Mouse (Mus musculus) monocyte, adult 5-6 weeks (primary cell): Measurements from ENCODE around the gene Pmfbp1. TPM values are rescaled to one million over a fixed set of nuclear protein-coding genes. Genes with fewer than 3 reads are reported as not detected.
"Not testable (repeated sequence)": the region's sequence is repeated elsewhere in the genome, so short reads cannot be mapped to it uniquely, and the experiment has no call there.

Source experiments
- ATAC-seq: fragments of 153-309, 156-312 bp; replicated peaks from 2 replicates; pipeline ENCODE4 v1.8.0; 2017; ENCODE audit warnings: mild to moderate bottlenecking; ENCODE audit not compliant: low TSS enrichment, insufficient number of reproducible peaks, severe bottlenecking, poor library complexity, low FRiP score
- total RNA-seq: library from RNA; stranded (forward); fragments of 200-1000, 200-491, 200-594 nt; gene quantifications from 3 replicates; pipeline ENCODE4 v1.2.3, GENCODE M21; 2017

The Pmfbp1 gene
- total RNA-seq, result 0.38 to 1.2 TPM in 2 of 3 replicates, not detected in the other

DNA sequence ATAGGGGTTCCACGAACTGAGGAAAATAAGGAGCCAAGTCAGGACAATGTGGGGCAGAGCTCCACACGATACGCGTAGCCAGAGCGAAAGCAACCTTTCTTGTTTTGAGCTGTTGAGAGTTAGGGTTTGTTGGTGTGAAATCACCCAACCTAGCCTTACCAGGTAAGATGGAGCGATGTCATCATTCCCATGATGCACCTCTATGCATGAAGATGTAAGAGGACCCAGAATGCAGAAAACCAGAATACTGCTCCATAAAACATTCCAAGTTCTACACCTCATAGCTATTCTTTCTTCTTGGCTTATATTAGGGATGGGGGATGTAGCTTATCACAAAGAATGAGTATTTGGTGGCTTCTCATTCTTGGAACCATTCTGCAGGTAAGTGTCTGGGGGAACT lies at the start of gene Pmfbp1:
TSS of gene Pmfbp1 (plus strand) at position 301 of the 400 bp plus-strand sequence.
- ATAC-seq, result no peak

DNA sequence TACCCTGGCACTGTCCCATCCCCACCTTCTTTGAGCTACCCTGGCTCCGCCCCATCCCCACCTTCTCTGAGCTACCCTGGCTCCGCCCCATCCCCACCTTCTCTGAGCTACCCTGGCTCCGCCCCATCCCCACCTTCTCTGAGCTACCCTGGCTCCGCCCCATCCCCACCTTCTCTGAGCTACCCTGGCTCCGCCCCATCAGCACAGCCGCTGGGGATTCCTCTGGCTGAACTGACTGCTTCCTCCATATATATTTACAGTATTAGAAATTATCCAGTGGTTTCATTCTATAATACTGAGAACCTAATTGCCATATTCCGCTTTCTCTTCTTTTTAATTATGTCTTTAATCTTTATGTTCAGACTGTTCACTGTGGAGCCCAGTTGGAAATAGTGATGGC lies 46.9 kb upstream of the Pmfbp1 start:
- not testable (repeated sequence) for ATAC-seq

DNA sequence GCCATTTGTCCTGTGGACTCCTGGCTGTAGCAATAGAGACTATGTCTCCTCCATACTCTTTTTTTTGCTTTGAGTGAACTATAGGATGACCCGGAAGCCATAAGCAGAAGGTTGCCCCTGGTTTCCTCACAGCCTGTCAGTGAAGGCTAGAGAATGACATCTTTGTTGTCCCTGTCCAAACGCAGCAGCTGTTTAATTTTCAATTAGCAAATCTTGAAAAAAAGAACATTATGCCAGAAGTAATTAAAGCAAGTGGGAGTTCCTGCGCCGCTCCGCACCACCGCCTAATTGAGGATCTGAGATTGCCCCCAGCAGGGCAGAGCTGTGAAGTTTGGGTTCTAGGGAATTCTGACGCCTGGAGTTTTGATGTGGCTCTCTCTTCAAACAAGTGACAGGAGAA lies 42.8 kb upstream of the Pmfbp1 start:
- no peak for ATAC-seq

DNA sequence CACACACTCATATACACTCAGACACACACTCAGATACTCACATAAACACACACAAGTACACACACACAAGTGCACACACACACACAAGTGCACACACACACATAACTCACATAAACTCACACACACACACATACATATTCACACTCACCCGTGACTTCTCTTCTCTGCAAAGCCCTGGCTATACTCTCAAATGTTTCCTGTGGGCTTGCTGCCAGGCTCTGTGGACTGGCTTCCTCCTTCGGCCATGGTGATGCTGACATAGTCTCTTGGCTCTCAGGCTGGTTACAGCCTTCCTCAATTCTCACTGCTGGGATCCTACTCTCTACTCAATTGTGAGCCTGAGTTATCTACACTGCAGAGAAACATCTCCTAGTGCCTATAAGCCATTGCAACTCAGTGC lies 38.7 kb upstream of the Pmfbp1 start:
- ATAC-seq, result no peak

DNA sequence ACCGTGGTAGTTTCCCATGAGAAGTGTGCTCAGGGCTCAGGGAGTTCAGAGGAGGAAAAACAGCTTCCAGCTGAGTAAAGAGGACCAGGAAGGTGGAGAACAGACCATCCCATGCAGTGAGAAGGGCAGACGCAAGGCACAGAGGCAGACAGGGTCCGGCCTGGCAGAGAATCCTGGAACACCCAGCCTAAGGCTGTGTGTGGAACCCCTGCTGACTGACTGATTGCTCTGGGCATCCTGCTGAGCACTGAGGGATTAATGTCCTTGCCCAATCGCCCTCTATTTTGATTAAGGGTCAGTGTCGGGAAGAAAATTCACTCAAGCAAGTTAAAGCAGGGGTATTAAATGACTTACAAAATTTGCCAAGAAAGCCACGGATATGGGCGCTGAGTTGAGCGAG lies 36.4 kb upstream of the Pmfbp1 start:
- no peak for ATAC-seq

DNA sequence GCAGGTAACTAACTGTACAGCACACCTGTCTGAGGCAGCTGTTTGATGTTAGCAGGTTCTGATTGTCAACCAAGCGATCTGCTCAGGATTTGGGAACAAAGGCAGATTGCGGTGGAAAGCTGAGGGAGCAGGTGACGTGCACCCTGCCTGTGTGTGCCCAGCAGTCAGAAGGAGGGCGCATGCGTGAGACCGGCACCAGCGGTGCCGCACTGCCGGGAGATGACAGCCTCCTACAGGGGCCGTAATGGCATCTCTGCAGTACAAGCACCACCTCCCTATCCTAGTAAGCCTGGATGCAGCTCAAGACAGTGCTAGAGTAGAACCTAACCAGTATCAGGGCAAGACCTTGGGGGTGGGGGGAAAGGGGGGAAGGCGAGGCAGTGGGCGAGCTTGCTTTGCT lies 35.2 kb upstream of the Pmfbp1 start:
- ATAC-seq, result no peak

DNA sequence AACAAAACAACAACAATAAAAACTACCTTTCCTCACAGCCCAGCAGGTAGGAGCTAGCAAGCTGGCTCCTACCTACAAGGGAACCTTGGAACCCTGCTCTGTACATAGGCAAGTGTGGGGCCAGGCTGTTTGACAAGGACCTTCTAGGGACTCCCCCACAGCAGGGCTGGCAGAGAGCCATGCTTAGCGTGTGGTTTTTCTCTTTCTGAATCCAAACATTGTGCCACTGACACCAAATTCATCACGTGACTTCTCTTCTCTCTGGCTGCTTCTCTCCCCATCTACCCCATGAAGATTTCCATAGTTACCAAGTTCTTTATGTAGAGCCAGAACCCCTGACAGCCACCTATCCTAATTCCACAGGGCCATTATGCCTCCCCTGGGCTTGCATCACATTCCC lies 30.8 kb upstream of the Pmfbp1 start:
- no peak for ATAC-seq

DNA sequence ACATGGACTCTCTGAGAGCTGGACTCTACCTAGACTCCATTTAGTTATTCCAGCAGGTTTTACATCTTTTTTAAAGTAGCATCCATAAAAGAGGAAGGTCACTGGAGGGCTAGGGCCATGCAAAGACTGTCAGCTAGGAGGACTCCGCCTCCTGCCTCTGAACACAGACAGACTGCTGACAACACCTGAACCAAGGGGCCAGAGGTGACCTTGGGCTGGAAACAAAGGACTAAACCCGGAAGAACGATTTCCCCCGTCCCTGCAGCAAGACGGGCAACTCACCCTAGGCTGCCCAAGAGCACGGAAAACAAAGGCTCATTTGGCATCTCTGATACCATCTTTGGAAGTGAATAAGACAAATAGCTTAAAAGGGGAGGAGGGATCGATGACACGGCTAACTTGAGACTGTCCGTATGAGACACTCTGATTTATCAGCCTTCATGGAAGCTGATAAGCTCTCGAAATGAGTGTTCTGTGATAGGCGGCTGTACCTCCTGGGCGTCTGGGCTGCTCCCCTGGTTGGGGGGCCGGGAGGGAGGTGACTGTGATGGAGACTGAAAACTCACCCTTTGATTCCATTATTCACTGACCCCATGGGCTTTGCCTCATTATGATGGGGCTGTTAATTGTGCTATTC lies 30.0 kb upstream of the Pmfbp1 start:
- no peak for ATAC-seq

DNA sequence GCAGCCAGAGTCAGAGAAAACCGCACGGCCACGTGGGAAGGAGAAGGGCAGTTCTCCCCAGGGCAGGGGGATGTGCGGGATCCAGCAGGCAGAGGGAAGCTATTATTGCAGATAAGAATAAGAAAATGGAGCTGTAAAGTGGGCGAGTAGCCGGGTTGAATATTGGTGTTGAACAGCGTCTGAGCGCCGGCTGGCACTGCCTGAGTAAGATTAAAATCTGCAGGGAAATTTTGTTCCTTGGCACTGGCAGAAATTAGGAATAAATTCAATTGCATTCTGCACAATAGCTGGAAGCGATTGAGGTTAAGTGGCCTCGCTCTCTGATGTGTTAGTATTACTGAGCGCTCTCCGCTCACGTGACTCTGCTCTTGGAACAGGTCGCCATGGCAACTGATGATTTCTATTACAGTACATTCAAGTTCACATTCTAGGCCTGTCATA lies 29.4 kb upstream of the Pmfbp1 start:
- no peak for ATAC-seq

DNA sequence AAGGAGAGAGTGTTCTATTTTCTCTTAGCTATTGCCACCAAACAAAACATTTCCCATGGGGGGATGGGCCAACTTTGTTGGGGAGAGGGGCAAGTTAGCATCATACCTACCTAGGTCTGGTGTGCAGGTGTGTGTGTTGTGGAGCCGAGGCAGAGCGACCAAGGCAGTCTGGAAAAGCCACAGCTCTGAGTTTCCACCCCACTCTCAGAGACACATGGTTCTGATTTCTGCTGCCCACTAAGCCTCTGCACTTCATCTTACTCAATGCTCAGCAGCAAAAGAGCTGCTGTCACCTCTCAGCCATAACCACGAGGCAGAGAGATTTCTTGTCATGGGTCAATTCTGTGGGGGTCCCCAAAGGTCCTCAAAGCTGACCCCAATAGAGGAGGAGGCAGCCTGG lies 28.8 kb upstream of the Pmfbp1 start:
- no peak for ATAC-seq

DNA sequence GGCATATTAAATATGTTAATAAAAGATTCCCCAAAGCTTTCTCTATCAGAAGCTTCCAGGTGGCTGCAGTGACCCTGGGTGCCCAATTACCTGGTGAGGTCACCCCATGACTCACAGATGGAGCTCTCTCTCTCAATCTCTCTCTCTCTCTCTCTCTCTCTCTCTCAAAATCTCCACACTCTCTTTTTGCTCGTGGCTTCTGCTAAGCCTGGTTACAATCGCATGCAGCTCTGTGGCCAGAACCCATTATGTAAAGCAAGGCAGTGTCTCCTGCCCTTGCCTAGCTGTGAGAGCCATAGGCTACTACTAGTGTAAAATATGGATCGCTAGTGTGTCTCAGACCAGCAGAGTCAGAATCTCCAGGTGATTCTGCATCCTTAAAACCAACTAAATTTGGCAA lies 28.1 kb upstream of the Pmfbp1 start:
- no peak for ATAC-seq

DNA sequence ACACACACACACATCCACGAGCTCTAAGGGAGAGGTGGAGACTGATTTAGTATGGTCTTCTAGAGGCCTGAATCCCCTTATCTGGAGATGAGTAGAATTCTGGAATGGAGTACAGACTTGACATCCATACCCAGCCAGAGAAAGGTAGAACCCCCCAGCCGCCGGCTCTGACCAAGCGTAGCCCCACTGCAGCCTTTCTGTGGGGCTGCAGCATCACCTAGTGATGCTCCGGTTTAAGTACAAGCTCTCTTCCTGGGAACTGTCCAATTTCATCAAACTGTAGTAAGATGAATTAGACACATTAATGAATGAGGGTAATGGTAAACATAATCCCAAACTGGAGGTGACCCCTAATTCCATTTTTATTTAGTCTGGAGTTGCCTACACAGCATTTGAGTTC lies 26.3 kb upstream of the Pmfbp1 start:
- ATAC-seq, result no peak

DNA sequence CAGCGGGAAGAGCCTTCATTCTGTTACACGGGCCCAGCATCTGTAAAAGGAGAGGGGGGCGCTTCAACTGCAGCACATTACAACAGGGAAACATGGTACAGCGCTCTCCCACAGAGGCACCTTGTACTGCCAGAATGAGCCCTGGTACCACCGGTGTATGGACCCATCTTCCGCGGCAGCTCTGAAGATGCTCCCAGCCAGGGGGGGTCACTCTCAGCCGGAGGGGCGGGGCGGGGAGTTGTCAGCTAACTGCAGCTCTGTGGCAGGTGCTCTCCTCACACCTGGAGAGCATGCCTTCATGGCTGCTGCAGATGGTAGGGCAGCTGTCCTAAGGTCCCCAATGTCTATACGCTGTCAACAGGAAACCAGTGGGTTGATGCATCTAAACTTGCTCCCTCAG lies 25.7 kb upstream of the Pmfbp1 start:
- ATAC-seq, result no peak

DNA sequence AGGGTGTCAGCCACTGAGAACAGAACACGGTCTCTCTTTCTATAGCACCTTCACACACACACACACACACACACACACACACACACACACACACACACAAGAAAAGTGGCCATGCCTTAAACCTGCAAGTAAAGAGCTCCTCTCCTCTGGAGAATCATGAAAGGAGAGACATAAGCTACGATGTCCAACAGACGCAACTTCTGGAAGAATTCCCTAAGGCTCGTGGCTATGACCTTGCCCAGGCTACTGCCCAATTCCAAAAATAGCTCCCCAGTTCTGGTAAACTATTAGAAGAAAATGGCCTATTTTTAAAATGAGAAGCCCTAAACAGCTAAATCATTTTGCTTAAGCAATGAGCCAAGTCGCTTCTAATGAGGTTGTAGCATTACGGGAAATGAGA lies 22.0 kb upstream of the Pmfbp1 start:
- ATAC-seq, result no peak

DNA sequence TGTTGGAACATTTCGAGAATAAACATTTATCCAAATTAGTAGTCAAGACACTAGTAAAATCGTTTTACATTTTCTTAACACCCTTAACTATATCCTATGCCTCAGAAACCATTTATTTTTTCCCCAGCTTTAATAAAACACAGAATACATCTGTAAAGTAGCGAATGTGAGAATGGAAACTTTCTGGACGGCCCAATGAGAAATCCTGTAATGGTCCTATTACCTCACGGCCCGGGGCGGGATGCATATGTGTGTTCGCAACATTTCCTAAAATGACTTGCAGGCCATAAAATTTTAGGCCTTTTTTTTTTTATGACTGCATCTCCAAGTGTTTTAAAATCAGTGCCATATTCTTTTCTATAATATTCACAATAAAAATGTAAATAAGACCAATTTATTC lies 21.4 kb upstream of the Pmfbp1 start:
- ATAC-seq, result no peak

DNA sequence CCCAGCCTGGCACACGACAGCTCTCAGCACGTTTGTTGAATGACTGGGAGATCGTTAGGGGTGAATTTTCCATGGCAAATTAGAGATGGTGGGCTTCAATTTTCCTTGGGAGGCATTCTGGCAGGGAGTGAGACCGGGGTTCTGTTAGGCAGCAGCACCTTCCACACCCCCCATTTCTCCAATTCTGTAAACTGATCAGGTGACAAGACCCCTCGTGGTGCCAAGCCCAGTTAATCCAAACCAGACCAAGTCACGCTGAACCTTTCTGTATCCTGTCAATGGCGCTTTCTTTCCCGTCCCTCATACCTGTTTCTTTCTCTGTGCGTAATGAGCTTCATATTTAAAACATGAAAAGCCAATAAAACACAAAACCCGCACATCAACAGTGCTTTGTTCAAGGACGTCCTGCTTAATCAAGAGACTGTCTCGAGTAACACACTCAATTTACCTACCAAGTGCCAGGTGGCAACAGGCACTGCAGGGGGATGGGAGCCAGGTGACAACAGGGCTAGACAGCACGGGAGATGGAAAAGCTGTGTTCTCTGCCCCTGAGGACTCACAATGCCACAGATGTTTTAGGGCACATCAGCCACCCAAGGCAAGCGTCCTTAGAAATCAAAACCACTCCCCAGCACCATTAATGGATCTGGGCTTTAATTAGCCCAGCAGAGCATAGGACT lies 19.2 kb upstream of the Pmfbp1 start:
- ATAC-seq, result no peak

DNA sequence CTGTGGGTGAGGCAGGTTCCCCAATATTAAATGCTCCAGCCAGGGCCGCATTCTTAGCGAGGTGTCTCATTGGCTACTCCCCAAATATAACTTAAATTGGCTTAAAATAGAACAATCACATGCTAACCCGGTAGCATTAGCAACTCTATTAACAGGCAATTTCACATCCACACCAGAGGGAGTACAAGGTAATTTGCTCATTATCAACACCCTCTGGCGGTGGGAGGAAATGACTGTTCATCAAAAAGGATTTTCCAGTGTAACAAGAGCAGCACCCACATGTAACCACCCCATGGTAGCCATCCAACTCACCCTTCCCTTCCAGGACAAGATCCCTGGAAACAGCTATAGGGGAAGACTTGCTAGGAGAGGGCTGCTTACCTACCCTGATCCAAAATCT lies 18.4 kb upstream of the Pmfbp1 start:
- no peak for ATAC-seq

DNA sequence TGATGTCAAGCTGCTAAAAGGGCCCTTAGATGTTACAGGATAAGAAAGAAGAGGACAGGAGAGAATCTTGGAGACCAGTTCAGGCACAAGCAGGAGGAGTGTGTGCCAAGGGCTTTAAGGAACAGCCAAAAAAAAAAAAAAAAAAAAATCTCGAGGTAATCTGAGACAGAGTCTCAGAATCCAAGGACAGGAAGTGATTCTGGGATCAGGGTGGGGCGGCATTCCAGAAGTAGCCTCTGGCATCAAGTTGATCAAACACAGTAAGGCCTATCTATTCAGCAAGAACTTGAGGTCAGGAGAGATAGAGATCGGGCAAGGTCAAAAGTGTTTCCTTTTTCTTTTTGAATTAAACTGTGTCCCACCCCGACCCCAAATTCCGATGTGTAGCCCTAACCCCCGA lies 15.2 kb upstream of the Pmfbp1 start:
- ATAC-seq, result no peak

DNA sequence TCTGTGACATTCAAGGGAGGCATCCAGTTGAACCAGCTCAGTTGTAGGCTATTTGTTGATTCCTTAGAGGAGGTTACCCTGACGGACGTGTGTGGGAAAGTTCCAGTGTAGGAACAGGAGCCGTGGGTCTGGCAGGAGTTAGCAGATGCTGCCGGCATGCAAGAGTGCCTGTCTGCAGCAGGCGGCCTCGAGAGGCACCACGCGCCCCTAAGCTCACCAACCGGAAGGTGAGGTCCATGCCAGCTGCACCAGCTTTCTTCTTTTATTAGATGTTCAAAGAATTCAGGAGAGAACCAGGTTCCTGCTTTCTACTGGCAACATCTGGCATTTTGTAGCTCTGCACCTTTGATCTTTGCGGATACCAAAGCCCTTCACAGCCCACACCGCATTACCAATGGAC lies 9.1 kb upstream of the Pmfbp1 start:
- no peak for ATAC-seq

DNA sequence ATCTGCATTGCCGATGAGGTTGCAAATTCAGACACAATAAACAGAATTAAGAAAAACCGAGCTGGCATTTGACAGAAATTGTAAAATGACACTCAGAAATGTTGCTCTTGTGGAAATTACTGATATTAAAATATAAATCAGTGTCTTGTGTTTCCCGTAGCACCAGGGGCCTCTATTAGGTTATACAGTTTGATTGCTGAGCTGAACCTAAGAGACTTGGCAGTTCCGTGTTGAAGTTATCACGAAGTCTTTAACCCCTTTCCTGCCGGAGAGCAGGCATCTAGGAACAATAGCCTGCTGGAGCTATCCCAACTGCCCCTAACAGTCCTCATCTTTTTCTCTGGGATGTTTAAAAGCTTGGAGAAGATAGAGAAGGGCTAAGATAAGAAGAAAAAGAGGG lies 8.3 kb upstream of the Pmfbp1 start:
- no peak for ATAC-seq

DNA sequence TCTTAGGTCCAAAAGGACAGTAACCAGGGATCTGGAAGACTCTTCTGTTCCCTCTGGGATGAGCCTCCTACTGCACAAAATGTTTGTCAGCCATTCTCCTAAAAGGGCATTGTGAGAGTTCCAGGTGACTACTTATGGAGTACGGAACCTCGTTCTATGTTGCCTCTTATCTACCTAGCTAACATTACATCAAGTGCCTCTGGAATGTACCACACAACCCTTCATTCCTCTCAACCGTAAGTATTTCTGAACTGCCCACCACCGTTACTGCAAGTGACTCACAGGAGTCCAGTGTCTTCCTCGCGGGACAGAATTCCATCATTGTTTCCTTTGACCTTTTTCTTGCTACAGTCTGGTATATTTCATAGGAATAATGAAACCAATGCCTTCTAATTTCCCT lies 1.0 kb upstream of the Pmfbp1 start:
- no peak for ATAC-seq
